Mouse (Mus musculus) megakaryocyte, adult 5-6 weeks (primary cell): Measurements from ENCODE around the gene Gm5269. TPM values are rescaled to one million over a fixed set of nuclear protein-coding genes. Genes with fewer than 3 reads are reported as not detected.

Experiments
- ATAC-seq: 2 replicates; pipeline ENCODE4 v1.8.0; 2016; ENCODE audit warnings: mild to moderate bottlenecking, inconsistent platforms; ENCODE audit not compliant: poor library complexity, severe bottlenecking
- total RNA-seq, 2 experiments: library from RNA; stranded (forward) in 1 of 2; stranded (reverse) in 1 of 2; fragments of 153-499, 151-499 nt in 1 of 2; fragments of 221-1000, 200-1000 nt in 1 of 2; gene quantifications; 2 replicates each; pipeline versions ENCODE4 v1.2.3 to v1.2.4; 2015 to 2017

Gm5269 gene
- not detected in 2 replicates for total RNA-seq (2015)
- not detected in 2 replicates for total RNA-seq (2017)

DNA sequence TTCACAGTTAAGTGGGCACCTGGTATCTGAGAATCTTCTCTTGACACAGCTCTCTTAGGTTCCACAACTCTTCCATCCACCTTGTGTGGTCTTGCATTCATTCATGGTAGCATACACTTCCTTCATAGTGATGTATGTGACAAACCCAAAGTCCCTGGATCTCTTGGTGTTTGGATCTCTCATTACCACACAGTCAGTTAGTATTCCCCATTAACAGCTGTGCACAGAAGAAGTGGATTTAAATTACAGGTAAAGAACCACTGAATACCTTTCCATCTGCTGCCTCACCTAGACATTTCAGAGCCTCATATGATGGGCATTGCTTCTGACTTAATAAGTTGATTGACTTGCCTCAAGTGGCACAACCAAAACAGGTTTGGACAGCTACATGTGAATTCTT lies at the start of gene Gm5269:
TSS of gene Gm5269 (minus strand) at position 101 of the 400 bp plus-strand sequence.
- ATAC-seq: no peak

DNA sequence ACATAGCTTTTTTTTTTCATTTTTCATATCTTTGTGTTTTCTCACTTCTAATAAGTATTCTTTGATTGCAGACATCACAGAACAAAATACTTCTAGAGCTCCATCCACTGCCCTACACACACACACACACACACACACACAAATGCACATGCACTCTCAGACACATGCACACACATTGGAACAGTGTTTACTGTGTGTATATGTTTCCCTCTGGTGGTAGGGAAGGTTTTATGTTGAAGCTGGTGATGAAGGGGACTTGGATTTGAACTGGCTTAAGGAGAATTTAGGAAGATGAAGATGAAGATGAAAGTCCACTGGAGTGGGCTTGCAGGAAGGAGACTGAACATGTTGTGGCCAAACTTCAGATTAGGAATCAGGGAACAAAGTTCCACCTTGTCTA lies 41.1 kb upstream of the Gm5269 start:
- ATAC-seq: no peak

DNA sequence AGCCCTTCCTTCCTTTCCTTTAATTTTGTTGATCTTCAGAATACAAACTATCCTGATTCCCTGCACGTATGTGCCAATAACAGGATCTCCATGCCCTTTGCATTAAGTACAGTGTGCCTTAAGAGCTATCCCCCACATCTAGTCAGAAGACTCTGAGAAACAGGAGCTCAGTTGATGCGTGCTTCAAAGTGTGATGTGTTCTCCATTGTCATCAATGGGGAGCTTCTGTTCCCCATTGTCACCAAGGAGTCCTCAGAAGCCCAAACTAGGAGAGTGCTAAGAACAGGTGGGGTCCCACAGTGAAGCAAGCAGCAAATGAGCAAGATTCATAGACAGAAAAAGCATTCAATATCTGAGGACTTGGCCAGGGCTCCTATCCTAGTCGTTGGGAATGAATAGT lies 36.8 kb upstream of the Gm5269 start:
- ATAC-seq: no peak

DNA sequence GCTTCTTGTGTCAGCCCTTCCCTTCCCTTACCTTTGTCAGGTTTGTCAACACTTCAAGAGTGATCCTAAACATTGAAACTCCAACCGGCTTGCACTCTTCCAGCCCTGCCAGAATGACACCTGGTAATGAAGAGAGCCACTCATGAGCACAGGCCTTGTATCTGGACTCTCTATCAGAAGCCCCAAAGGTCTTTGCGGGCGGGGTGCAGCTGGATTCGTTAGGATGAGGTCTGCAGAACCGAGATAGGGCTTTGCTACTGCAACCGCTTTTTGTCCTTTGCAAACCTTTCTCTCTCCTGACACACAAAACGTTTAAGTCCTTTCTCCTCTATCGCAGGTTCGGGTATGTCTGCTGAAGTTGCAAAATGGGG lies 36.3 kb upstream of the Gm5269 start, which contains the start of gene Slc40a1:
TSS of gene Slc40a1 (minus strand) at position 131 of the 371 bp plus-strand sequence.
- ATAC-seq: no peak

- peak; percentile 90 for ATAC-seq
These were observed 35.7 kb upstream of the Gm5269 start for GRCm38 (mm10) chr1:45925500-45926392.

DNA sequence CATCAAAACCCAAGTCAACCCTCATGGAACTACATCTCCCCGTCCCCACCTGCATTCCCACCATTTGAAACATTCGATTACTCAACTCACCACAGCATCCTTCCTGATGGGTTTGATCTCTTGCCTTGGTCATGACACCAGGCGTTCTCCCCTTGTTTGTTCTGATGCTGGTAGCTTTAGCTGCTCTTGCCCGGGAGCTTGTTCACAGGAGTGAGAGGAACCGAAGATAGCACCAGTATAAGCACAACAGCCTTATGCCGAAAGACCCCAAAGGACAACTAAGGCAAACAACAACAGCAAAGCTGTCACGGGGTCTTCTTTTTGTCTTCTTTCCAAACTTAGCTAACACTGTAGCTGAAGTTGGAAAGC lies 35.0 kb upstream of the Gm5269 start:
- peak; percentile 39 for ATAC-seq

DNA sequence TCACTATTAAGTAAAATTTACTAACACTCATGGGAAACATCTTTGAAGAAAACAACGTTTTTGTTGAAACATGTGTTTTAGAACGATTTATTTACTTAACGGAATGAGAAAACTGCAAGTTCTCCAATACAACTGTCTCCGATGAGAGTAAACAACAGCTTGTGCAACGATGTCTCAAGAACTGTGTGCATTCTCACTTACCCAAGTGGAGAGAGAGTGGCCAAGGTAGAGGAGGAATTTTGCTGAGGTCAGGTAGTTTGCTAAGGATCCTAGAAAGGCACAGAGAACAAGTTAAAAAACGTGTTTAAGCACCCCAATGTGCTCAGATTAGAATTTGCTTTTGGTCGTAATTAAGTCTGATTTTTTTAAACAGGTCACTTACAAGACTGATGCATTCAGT lies 34.4 kb upstream of the Gm5269 start:
- peak; percentile 50 for ATAC-seq

GRCm38 (mm10) chr1:45923306-45923705 lies 33.2 kb upstream of the Gm5269 start:
- no peak for ATAC-seq

DNA sequence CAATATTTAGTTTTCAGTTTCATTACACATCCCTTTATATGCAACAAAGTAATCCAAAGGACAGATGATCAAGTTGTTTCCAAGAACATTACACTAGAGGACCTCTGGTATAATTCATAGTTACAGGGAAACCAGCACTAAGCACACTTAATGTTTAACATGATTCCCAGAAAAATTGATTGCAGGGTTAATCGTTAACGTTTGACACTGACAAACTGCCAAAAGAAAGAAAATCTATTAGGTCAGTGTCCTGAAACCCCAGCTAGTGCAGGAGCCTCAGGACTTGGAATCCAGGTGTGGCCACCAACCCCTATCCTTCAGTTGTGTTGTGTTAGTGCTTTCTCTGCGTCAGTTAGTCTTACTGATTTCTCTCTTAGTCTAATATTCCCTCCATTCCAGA lies 30.6 kb upstream of the Gm5269 start:
- no peak for ATAC-seq

DNA sequence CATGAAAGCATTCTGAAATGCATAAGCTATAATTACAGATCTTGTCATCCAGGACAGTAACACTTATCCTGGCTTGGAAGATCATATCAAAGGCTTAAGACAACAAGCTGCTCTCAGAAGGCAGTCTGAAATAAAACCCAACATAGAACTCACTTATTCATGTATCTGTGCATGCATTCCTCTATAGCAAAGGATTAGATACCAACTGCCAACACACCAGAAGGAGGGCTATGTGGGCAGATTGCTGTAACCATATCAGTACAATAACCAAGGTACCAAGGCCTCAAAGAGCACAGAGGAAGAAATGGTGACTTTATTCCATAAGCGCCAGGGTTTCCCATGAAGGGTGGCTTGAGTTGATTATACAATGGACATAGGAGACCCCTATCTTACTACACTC lies 29.7 kb upstream of the Gm5269 start:
- ATAC-seq: no peak

GRCm38 (mm10) chr1:45917136-45917803 lies 27.2 kb upstream of the Gm5269 start:
- ATAC-seq: no peak

DNA sequence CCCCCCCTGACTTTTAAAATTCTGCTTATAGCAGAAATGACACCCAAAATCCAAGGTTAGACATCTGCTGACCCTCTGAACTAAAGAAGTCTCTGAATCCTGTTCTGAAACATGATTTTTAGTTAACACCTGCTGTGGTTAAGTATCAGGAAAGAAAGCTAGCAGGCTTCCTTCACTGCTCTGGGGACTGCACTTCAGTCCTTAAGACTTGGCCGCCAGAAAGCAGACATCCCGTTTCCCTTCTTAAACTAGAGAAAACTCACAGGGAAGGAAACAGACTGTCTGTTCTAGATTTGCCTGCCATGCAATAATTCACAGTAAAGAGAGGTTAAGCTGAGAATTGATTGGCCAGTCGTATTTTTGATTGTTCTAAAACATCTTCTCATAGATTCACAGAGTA lies 26.1 kb upstream of the Gm5269 start:
- ATAC-seq: no peak

DNA sequence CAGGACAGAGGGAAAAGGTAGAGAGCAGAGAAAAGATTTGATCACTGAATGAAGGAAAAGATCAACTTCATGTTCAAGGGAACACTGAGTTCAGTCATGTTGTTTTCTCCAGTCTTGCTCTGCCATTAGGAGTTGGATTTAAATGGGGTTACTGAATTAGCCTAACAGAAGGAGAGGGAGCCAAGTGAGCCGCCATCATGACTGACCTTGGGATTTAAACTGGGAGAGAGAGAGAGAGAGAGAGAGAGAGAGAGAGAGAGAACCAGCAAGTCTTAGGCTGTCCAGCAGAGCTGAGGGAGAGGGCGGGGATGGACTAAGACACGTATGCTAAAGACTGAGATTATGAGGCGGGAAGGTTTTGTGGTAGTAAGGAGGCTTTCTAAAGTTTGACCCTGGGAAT lies 24.2 kb upstream of the Gm5269 start:
- ATAC-seq: no peak

GRCm38 (mm10) chr1:45905107-45905821 lies 15.2 kb upstream of the Gm5269 start:
- no peak for ATAC-seq

DNA sequence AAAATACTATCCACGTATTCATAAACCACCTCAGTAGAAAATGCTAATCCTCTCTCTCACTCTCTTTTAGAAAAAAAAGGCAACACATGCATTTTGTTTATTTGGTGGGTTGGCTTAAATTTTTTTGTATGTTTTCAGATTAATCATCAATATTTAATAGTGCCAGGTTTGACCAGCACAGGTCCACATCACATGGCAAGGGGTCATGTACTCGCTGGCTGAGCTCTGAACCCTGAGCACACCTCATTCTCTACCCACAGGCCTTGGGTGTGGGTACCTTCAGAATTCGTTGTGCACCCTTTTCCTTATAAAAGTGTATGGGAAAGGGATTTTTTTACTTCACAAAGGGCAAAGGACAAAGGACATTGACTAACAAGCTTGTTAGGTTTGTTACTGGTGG lies 14.1 kb upstream of the Gm5269 start:
- ATAC-seq: no peak

GRCm38 (mm10) chr1:45898044-45898443 lies 8.0 kb upstream of the Gm5269 start:
- no peak for ATAC-seq

- ATAC-seq: no peak
These were observed 4.3 kb upstream of the Gm5269 start for GRCm38 (mm10) chr1:45894168-45894912.

GRCm38 (mm10) chr1:45891986-45892385 lies 1.9 kb upstream of the Gm5269 start:
- no peak for ATAC-seq

DNA sequence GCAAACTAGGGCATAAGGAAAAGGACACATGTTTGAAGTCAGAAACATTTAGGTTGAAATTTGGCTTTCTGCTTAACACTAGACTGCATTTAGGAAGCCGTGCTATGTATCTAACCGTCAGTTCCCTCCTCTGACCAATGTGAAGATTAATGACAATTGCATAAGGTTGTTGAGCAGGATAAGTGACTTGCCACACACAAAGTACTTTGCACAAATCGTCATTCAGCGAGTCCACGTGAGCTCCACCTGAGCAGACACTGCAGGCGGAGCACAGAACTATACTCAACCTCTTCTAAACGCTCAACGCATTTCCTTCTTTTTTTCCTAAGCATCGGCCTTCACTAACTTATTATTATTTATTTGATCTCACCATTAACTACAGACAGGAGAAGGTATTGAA lies 3.3 kb downstream of the Gm5269 start:
- no peak for ATAC-seq

DNA sequence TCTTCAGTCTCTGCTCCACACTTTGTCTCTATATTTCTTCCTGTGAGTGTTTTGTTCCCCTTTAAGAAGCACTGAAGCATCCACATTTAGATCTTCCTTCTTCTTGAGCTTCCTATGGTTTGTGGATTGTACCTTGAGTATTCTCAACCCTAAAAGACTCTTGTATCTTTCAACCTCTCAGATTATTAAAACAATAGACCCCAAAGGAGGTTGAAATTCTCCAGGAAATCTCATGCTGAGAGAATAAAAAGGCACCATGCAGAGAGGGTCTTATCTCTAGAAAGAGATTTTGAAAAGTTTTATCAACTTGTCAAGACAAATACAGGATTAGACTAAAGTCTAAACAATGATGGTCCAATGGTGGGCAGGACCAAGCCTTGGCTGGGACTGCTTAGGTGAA lies 6.7 kb downstream of the Gm5269 start:
- no peak for ATAC-seq

GRCm38 (mm10) chr1:45882076-45882475 lies 8.0 kb downstream of the Gm5269 start:
- no peak for ATAC-seq
